Mouse (Mus musculus): Measurements from ENCODE around the gene Vill.

The Vill gene

DNA sequence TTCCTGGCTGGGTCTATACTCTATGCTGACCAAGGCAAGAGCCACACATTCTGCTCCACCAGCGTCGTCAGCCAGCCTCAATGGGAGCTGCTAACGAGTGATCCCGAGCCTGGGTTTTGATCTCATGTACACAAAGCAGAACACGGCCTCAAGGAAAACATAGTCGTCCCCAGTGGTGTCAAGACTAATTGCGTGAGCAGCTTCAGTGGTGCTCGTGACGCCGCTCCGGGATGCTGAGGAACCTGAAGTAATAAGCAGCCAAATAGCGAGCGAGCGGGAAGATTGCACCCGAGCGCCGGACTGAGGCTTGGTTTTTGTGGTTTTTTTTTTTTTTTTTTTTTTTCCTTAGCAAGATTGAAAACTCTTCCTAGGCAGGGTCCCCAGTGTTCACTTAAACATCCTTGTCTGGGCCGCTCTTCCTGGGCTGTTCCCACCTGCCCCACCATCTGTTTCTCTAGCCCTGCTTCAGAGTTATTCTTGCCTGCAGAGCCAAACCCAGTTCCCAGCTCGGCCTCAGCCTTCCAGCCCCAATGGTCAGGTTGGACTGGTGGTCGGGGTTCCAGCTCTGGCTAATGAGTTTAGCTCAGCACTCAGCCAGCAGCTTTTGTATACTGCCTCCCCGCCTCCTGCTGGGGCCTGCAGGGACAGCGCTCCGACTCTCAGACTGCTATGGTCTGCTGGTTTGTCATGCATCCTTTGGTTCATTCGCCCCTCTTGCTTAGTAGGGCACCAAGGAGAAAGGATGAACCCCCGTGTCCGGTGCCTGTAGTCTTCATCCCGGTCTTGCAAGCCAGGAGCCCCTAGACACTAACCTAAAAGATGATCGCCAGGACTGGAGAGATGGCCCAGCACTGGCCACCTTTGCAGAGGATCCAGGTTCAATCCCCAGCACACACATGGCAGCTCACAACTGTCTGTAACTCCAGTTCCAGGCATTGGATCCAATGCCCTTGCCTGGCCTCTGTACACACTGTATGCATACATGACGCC lies 17.6 kb upstream of the Vill start:
- DNase-seq (ENCODE audit: low spot score in 2 of 2), result no peak

DNA sequence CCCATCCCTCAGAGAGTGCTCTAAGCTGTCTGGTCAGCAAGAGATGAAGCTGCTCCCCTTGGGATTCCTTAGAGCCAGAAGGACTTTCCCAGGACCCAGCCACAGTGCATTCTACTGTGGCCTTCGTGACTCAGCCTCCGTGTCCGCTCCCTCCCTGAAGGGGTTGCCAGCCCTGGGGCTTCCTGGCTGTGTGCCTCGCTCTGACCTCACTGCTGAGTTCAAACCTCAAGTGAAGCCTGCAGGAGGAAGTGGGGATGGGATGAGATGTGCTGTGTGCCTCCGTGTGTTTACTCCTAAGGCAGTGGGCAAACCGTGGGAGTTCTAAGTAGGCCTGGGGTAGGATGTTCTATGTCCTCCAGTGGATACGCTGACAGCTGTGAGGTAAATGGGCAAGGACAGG lies 16.7 kb upstream of the Vill start:
- DNase-seq (ENCODE audit: low spot score in 2 of 2), result peak in 1 of 2 experiments; percentile 76

DNA sequence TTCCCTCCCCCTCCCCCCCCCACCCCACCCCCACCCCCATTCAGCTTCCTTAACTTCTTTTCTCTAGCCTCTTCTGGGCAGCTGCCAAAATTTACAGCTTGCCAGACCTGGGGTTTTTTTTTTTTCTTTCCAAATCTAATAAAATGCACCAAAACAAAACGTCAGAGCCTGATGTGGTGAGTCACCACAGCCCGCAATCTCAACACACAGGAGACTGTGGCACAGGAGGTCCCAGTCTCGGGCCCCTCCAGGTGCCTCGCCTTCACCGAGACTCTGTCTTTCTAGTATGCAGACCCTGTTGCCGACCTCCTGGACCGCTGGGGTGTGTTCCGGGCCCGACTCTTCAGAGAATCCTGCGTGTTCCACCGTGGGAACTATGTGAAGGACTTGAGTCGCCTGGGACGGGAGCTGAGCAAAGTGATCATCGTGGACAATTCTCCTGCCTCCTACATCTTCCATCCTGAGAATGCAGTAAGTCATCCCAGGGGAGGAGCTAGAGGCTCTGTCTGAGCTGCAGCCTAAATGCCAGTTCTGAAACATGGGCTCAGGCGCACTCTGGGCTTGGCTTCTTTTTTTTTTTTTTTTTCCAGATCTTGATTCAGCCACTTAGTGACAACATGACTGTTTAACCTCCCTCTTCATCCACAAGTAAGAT lies 15.4 kb upstream of the Vill start:
- no peak for DNase-seq (ENCODE audit: low spot score in 2 of 2)

DNA sequence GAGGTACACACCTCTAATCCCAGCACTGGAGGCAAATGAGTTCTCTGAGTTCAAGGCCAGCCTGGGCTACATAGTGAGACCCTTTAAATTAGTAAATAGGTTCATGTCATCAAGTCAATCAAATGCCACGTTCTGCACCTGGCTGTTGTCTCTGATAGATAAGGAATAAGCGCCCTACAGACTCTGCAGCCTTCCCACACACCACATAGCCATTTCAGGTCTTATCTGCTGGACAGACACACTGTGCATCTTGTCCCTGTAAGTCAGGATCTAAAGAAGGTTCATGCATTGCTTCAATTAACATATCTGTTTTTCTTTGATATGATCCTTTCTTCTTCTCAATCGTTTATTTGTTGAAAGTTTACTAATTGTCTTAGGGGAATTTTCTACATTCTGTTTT lies 14.0 kb upstream of the Vill start:
- no peak for DNase-seq (ENCODE audit: low spot score in 2 of 2)

DNA sequence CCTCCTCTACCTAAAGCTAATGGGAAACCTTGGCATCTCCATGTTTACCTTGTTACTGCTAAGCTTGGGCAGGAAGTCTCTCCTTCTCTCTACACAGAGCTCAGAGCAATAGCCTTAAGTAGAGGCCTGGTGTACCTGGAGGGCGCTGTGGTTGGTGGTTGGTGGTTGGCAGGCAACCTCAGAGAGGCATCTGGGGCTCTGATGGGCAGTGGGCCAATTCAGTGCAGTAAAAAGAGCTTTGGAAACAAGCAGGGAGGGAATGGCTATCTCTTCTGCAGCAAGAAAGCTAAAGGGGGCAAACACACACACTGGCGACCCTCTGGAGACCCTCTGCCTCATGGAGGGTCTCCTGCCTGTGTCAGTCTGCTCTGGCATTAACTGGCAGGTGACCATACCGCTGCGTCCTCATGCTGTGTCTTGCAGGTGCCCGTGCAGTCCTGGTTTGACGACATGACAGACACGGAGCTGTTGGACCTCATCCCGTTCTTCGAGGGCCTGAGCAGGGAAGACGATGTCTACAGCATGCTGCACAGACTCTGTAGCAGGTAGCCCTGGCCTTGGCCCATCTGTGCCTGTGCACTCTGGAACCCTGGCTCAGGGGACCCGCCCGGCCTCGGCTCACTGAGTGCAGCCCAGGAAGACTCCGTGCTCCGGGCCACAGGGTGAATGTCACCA lies 12.3 kb upstream of the Vill start:
- no peak for DNase-seq (ENCODE audit: low spot score in 2 of 2)

DNA sequence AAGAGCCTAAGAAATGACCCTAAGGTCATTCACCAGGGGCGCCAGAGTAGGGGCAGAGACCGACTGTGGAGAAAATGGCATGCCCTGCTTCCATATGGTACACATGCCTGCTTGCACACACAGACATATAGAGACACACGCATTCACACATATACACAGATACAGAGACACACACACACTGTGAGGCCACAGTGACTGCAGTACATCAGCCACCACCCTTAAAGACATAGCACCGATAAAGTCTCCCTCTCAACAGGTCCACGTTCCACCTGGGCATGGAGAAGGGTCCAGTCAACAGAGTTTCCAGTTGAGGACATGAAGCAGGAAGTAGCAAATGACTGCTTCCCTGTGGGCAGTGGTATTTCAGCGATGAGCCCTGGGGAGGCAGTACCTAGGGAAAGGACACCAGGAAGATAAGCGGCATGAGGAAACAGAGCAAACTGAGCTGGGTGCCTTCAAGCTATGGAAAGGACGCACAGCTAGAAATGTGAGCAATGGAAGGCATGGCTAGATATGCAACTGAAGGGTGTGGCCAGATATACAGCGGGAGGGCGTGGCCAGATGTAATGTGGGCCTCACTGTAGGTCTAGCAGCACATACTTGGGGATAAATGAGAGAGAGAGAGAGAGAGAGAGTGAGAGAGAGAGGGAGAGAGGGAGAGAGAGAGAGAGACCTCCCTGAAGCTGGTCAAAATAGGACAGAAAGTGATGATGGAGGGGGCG lies 4.2 kb upstream of the Vill start:
- no peak for DNase-seq (ENCODE audit: low spot score in 2 of 2)

DNA sequence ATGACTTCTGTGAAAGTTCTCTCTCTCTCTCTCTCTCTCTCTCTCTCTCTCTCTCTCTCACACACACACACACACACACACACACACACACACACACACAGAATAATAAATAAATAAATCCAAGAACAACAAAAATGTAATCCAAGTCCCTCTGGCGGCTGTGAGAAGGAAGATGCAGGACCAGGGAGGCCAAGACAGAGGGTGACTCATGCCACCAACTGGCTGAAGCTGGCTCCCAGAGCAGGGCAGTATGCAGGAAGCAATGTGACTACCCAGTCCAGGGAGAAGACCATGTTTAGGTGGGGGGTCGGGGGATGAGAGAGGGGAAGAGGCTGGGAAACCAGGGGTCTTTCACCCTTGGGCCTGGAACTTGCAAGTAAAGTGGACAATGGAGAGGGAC lies 1.4 kb upstream of the Vill start:
- peak in 1 of 2 experiments; percentile 54 for DNase-seq (ENCODE audit: low spot score in 2 of 2)

DNA sequence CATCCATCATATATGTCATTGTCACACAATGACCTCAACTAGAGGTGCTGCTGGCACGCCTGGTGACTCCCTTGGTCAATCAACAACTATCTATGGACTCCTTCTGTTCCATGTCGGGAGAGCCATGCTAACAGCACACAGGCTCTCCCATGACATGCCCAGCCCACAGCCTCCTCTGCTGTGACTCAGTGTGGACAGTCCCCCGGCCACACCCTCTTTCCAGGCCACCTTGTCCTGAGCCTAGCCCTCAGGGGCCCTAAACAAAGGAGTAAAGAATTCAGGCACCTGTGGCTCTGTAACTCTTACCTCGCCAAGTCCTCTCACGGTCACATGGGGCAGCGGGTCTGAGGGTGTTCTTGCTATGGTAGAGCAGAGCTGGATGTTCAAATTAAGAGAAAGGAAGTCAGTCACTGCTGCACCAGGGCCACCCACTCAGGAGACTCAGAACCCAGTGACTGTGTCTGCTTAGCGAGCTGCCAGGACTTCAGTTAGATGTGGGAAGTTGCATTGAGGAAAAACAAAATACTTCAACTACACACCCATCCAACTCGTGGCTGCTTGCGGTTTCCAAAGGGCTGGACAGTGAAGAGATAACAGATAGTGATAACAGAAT lies 1.5 kb downstream of the Vill start:
- no peak for DNase-seq (ENCODE audit: low spot score in 2 of 2)

DNA sequence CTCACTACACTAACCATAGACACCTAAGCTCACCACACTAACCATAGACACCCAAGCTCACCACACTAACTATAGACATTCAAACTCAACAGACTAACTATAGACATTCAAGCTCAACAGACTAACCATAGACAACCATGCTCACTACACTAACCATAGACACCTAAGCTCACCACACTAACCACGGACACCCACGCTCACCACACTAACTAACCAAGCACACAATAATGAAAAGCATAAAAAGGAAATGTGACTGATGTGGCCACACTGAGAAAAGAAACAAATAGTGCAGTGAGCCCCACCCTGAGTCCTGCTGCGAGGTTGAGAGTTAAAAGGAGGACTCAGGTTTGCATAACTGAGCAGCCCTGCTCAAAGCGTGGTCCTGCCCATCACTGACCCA lies 2.8 kb downstream of the Vill start:
- no peak for DNase-seq (ENCODE audit: low spot score in 2 of 2)

DNA sequence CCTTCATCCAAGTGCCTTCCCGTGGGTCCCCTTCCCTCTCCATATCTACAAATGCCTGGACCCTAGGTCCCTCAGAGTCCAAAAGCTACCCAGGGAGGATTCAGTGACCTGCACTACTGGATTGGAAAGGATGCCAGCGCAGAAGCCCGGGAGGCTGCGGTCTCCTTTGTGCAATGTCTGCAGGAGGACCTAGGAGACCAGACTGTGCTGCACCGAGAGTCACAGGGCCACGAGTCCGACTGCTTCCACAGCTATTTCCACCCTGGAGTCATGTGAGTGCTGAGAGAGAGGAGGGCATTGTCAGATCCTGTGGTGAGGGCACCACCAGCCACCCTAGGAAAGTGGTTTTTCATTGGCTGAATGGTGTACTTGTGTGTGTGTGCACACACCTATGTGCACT lies 5.7 kb downstream of the Vill start:
- DNase-seq (ENCODE audit: low spot score in 2 of 2), result no peak

DNA sequence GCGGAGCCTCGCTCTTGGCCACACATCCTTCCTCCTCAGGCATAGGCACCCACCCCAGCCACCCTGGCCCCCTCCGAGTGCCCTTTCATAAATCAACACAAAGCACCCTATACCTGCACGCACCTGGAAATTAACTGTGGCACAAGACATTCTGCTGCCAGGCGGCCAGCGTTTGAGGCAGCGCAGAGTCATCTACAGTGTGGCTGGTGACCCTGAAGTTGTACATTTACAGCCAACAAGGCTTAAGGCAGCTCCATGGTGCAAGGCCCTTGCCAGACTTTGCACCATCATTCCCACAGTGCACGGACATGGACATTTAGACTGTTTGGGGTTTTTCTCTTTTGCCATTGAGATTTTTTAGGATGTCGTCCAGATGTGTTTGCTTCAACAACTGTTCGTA lies 8.1 kb downstream of the Vill start:
- DNase-seq (ENCODE audit: low spot score in 2 of 2), result no peak

DNA sequence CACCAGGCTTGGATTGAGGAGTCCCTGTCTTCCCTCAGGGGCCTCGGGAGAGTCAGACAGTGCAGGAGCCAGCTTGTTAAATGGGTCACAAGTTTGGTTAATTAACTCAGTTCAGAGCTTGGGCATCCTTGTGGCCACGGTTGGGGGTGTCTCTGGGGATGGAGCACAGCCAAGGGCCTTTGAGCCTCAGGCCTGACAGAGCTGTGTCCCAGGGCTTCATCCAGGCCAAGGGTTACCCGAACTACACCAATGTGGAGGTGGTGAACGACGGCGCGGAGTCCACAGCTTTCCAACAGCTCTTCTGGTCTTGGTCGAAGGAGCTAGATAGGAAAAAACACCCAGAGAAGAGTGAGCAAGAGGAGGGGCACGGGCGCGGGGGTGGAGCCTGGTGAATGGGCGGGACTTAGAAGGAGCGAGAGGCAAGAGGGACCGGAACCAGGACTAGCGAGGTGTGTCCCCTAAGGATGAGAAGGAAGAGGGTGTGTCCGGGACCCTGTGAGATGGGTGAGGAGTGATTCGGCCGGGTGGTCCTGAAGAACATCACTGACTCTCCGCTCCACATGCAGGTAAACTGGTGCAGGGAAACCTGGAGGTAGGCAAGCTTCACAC lies 10.6 kb downstream of the Vill start:
- no peak for DNase-seq (ENCODE audit: low spot score in 2 of 2)

DNA sequence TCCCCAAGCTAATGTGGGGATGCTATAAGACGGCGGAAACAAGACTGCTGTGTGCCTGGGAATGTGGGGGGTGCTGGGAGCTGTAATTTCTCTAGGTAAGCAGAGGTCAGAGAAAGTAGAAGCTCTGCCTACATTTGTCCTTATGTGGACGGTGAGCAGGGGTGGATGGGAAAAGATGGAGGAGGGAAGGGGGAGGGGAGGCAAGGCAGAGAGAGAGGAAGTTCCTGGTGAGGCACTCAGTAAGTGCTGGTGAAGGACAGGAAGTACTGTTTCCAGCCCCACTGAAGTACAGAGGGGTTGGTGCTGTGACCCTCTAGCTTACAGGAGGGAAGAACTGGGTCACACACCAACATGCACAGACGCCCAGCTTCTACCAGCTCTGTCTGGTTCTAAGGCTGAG lies 11.7 kb downstream of the Vill start:
- no peak for DNase-seq (ENCODE audit: low spot score in 2 of 2)

DNA sequence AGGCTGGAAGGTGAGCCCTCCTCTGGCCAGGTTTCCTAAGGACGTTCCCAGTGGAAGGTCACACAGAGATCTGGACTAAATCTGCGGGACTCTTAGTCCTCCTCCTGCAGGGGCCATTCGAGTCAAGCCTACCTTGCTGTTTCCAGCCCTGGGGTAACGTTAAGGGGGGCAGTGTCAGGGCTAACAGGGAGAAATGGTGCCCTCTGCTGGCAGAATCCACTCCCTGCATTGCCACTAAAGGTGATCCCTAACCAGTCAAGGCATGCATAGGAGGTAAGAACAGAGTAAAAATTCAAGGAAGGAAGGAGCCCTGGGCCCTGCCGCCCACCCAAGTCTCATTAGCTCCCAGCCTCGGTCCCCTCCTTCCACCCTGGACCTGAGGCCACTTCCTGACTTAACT lies 15.0 kb downstream of the Vill start:
- DNase-seq (ENCODE audit: low spot score in 2 of 2), result peak in 1 of 2 experiments; percentile 65

DNA sequence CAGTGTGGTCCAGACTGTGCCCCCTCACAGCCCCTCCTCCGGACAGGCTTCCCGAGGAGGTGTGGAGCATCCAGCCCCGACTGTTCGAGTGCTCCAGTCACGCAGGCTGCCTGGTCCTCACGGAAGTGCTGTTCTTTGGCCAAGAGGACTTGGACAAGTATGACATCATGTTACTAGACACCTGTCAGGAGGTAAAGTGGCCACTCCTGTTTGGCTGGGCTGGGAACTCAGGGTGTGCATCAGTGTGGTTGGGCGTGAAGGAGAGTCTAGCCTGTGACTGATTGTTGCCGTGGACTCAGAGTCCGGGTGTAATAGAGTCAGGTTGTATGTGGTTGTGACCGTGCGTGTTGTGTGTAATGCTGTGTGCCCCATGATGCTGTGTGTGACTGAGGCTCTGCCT lies 15.7 kb downstream of the Vill start:
- no peak for DNase-seq (ENCODE audit: low spot score in 2 of 2)

DNA sequence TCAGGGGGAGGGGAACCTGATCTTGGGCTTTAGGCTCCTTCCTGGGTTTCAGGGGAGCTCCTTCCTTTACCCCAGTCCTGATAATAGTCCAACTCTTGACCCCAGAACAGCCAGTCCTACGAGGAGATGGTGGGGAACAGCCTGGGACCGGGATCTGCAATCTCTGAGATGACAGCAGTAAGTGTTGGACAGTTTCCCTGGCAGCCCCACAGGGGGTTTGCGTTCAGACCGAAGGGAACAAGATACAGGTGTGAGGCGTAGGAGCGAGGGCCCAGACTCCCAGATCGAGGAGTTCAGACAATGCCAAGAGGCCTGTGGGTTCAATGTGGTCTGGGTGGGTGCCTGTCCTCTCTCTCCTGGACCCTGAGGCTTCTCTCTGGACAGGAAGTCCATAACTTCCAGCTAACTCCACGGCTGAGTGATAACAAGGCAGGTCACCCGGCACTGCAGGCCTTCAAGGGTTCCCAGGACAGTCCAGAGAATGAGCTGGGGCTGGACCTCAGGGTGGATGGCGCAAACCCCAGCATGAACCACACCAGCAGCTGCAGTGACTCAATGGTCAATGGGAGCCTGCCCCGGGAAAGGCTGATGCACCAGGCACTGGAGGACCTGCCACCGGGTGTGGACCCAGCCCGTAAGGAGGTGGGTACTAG lies 17.7 kb downstream of the Vill start:
- DNase-seq (ENCODE audit: low spot score in 2 of 2), result no peak

DNA sequence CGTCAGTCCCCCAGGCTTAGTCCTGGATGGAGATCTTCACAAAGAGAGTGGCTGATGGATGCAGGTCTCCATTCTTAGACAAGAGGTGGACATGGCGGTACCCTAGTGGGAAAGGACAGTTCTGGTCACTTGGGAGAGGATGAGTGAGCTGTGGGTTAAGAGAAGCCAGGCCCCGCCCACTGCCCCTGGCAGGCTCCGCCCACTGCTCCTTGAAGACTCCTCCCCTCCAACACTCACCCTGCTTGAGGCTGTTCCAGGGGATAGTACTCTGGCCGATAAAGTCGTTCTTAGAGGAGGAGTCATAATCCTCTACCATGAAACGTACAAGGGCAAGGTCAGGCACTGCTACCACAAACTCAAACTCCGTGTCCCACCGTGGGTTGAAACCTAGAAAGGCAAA lies 19.2 kb downstream of the Vill start:
- no peak for DNase-seq (ENCODE audit: low spot score in 2 of 2)

DNA sequence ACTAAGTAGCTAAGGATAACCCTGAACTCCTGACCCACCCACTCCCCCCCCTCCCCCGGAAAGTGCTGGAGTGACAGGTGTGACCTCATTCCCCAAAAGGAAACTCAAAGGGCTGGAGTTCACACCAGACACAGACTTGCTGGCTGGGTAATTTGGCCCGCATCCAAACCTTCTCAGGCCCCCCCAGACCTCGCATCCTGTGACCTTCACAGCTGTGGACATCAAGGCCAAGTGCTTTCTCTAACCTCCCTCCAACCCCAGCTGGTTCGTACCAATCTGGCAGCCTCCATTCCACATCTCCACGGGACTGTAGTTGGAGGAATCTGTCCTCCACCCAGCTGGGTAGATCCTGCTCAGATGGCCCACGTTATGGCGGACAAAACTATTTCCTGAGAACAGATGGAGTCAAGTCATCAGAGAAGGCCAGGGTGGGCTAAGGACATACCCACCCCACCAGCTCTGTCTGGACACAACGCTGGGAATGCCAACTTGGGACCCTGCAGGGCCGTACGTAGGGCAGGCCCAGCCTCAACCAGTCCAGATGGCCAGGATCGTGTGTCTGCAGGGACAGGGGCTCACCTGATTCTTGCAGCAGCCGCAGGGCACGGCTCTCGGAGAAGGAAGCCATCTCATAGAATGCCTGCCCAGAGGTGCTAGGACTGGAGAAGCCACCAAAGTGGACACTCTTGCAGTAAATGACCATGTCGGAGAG lies 20.8 kb downstream of the Vill start:
- no peak for DNase-seq (ENCODE audit: low spot score in 2 of 2)

DNA sequence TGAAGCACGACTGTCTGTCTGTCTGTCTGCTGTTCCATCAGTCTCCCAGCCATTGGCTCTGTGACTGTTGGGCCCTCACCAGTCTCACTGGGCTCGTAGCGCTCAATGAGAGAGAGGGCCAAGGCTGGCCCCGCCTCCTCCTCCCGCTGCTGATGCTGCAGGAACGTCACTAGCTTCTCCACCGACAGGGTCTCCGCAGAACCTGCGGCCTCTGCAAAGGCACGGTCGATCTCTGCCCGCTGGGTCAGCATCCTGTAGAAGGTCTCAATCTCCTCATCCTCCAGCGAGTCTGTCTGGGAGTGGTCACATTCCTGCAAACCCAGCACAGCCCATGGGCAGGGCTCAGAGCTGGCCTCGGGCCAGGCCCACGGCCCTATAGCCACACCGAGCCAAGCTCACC lies 23.1 kb downstream of the Vill start:
- DNase-seq (ENCODE audit: low spot score in 2 of 2), result no peak
